Mouse (Mus musculus) cerebellum, adult 9-10 months (tissue): Measurements from ENCODE around the gene Fnbp1.
A peak's percentile ranks its signal among the peaks of the same experiment; 100 is the strongest.
"Not testable (repeated sequence)": the region's sequence is repeated elsewhere in the genome, so short reads cannot be mapped to it uniquely, and the experiment has no call there.

Experiments
- DNase-seq: peaks from one replicate; pipeline ENCODE4 v3.0.0; 2022

The Fnbp1 gene

GRCm38 (mm10) chr2:31141867-31142454 is at the start of gene Fnbp1:
TSS of gene Fnbp1 (minus strand) at chr2:31142008.
- peak; percentile 86 for DNase-seq

- no peak for DNase-seq
These were observed 47.8 kb upstream of the Fnbp1 start for GRCm38 (mm10) chr2:31189654-31190053.

GRCm38 (mm10) chr2:31188691-31189090 is 46.9 kb upstream of the Fnbp1 start:
- DNase-seq: no peak

- DNase-seq: peak; percentile 34
These were observed 42.0 kb upstream of the Fnbp1 start for GRCm38 (mm10) chr2:31183830-31184229.

GRCm38 (mm10) chr2:31182786-31183330 is 41.0 kb upstream of the Fnbp1 start:
- no peak for DNase-seq

GRCm38 (mm10) chr2:31180081-31180551 is 38.3 kb upstream of the Fnbp1 start:
- no peak for DNase-seq

- no peak for DNase-seq
These were observed 37.7 kb upstream of the Fnbp1 start for GRCm38 (mm10) chr2:31179471-31179870.

GRCm38 (mm10) chr2:31178593-31178992 is 36.8 kb upstream of the Fnbp1 start:
- not testable (repeated sequence) for DNase-seq

- DNase-seq: no peak
These were observed 31.5 kb upstream of the Fnbp1 start for GRCm38 (mm10) chr2:31173290-31173689.

GRCm38 (mm10) chr2:31172536-31172935 is 30.7 kb upstream of the Fnbp1 start:
- no peak for DNase-seq

- no peak for DNase-seq
These were observed 30.2 kb upstream of the Fnbp1 start for GRCm38 (mm10) chr2:31172001-31172400.

GRCm38 (mm10) chr2:31170164-31170563 is 28.4 kb upstream of the Fnbp1 start:
- no peak for DNase-seq

- no peak for DNase-seq
These were observed 27.2 kb upstream of the Fnbp1 start for GRCm38 (mm10) chr2:31169001-31169400.

- DNase-seq: not testable (repeated sequence)
These were observed 25.8 kb upstream of the Fnbp1 start for GRCm38 (mm10) chr2:31167571-31167970.

GRCm38 (mm10) chr2:31165529-31165928 is 23.7 kb upstream of the Fnbp1 start:
- DNase-seq: no peak

- DNase-seq: no peak
These were observed 23.1 kb upstream of the Fnbp1 start for GRCm38 (mm10) chr2:31164841-31165455.

- no peak for DNase-seq
These were observed 21.7 kb upstream of the Fnbp1 start for GRCm38 (mm10) chr2:31163361-31164118.

- no peak for DNase-seq
These were observed 19.8 kb upstream of the Fnbp1 start for GRCm38 (mm10) chr2:31161620-31162019.

GRCm38 (mm10) chr2:31160147-31160920 is 18.5 kb upstream of the Fnbp1 start:
- no peak for DNase-seq

GRCm38 (mm10) chr2:31156846-31157245 is 15.0 kb upstream of the Fnbp1 start:
- no peak for DNase-seq

GRCm38 (mm10) chr2:31151892-31152812 is 10.3 kb upstream of the Fnbp1 start, which contains the start of gene Gpr107:
TSS of gene Gpr107 (plus strand) at chr2:31152316.
- DNase-seq: peak; percentile 72

- DNase-seq: peak; percentile 51
These were observed 9.0 kb upstream of the Fnbp1 start for GRCm38 (mm10) chr2:31150762-31151161.
